Mouse (Mus musculus) CH12.LX (cell line): ENCODE data around the gene Drc3. TPM values are rescaled to one million over a fixed set of nuclear protein-coding genes. Genes with fewer than 3 reads are reported as not detected.

Experiments
- polyA plus RNA-seq: library from polyadenylated mRNA; unstranded; fragments of >175 nt; gene quantifications from 2 replicates; pipeline ENCODE4 v1.2.1, GENCODE M21; 2012; ENCODE audit warnings: low read depth; ENCODE audit not compliant: insufficient read length
- total RNA-seq, 2 experiments: library from RNA; depleted of rRNA; stranded (reverse); fragments of 300-350 nt in 1 of 2; fragments of >200 nt in 1 of 2; gene quantifications; 2 replicates each; pipeline ENCODE4 v1.2.3; 2012 to 2014

Drc3 gene
- total and polyA plus RNA-seq, 3 experiments = 1.4 to 3.9 (median 1.9) TPM

Other genes with a start within 250 kb of the Drc3 start
- 15.4 and 15.5 TPM in 2 replicates for gene Rai1, start 248.3 kb upstream of the Drc3 start, total RNA-seq (2012; rRNA removed)
- gene Rai1, start 248.3 kb upstream of the Drc3 start, total RNA-seq (2014; rRNA removed) = 6.5 and 6.6 TPM in 2 replicates
- 19.1 and 22.6 TPM in 2 replicates for gene Rai1, start 248.3 kb upstream of the Drc3 start, polyA plus RNA-seq
- 126 and 129 TPM in 2 replicates for gene Srebf1, start 130.7 kb upstream of the Drc3 start, total RNA-seq (2012; rRNA removed)
- 68.7 and 69.8 TPM in 2 replicates for gene Srebf1, start 130.7 kb upstream of the Drc3 start, total RNA-seq (2014; rRNA removed)
- gene Srebf1, start 130.7 kb upstream of the Drc3 start, polyA plus RNA-seq = 120 and 142 TPM in 2 replicates
- gene Tom1l2, start 424 bp upstream of the Drc3 start, total RNA-seq (2012; rRNA removed) = 7.5 and 10.4 TPM in 2 replicates
- 3.5 and 4.8 TPM in 2 replicates for gene Tom1l2, start 424 bp upstream of the Drc3 start, total RNA-seq (2014; rRNA removed)
- 8.7 and 10.4 TPM in 2 replicates for gene Tom1l2, start 424 bp upstream of the Drc3 start, polyA plus RNA-seq
- 18.9 and 23.4 TPM in 2 replicates for gene Gid4, start 63.8 kb downstream of the Drc3 start, total RNA-seq (2012; rRNA removed)
- gene Gid4, start 63.8 kb downstream of the Drc3 start, total RNA-seq (2014; rRNA removed) = 17.0 and 17.3 TPM in 2 replicates
- 14.9 and 17.0 TPM in 2 replicates for gene Gid4, start 63.8 kb downstream of the Drc3 start, polyA plus RNA-seq
- gene Atpaf2, start 65.1 kb downstream of the Drc3 start, total RNA-seq (2012; rRNA removed) = 47.8 and 62.4 TPM in 2 replicates
- 72.6 and 79.2 TPM in 2 replicates for gene Atpaf2, start 65.1 kb downstream of the Drc3 start, total RNA-seq (2014; rRNA removed)
- 56.9 and 78.6 TPM in 2 replicates for gene Atpaf2, start 65.1 kb downstream of the Drc3 start, polyA plus RNA-seq
- 135 and 152 TPM in 2 replicates for gene Drg2, start 101.3 kb downstream of the Drc3 start, total RNA-seq (2012; rRNA removed)
- 105 and 115 TPM in 2 replicates for gene Drg2, start 101.3 kb downstream of the Drc3 start, total RNA-seq (2014; rRNA removed)
- 151 and 155 TPM in 2 replicates for gene Drg2, start 101.3 kb downstream of the Drc3 start, polyA plus RNA-seq
- gene Myo15, start 116.0 kb downstream of the Drc3 start, total RNA-seq (2012; rRNA removed) = 0.04 and 0.08 TPM in 2 replicates
- 0.01 TPM in 1 of 2 replicates, not detected in the other for gene Myo15, start 116.0 kb downstream of the Drc3 start, total RNA-seq (2014; rRNA removed)
- 0.10 and 0.13 TPM in 2 replicates for gene Myo15, start 116.0 kb downstream of the Drc3 start, polyA plus RNA-seq
- gene Alkbh5, start 183.1 kb downstream of the Drc3 start, total RNA-seq (2012; rRNA removed) = 40.5 and 55.0 TPM in 2 replicates
- 37.2 and 42.7 TPM in 2 replicates for gene Alkbh5, start 183.1 kb downstream of the Drc3 start, total RNA-seq (2014; rRNA removed)
- 33.8 and 39.6 TPM in 2 replicates for gene Alkbh5, start 183.1 kb downstream of the Drc3 start, polyA plus RNA-seq